Mouse (Mus musculus): ENCODE measurements around the gene Zfp882. TPM values are rescaled to one million over a fixed set of nuclear protein-coding genes. Genes with fewer than 3 reads are reported as not detected.

The Zfp882 gene
- polyA plus RNA-seq, 1 experiment from 2014 or later, result 2.2 TPM

DNA sequence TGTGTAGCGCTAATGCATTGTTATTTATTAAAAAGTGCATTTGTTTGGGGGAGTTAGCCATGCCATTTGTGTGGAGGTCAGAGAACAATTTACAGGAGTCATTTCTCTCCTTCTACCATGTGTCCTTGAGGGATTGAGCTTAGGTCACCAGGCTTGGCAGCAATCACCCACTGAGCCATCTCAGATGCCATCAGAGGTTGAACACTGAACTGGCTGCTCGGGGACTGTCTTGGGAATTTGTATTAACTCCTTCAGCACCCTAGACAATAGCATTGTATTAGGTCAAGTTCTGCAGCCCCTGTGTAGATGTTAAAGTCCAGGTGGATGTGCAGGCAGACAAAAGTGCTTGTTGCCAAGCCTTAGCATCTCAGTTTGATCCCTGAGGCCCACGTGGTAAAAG lies 55.6 kb downstream of the Zfp882 start:
- no peak overlapping the region for H3K4me3 ChIP-seq (ENCODE audit: low read depth, low read length)
- 0 out of 2 replicates have a peak, but pooled peaks cover 5% of the 10 kb centered on the region for H3K36me3 ChIP-seq (ENCODE audit: insufficient read depth, low read length)
- TF ChIP-seq EP300 (IDR thresholded peaks at IDR 0.05), result no peak
- H3K27me3 ChIP-seq (replicated peaks; ENCODE audit: insufficient read depth, low read length), result no peaks in the 10 kb centered on the region
- DNase-seq (ENCODE audit: low spot score) (no peak), ATAC-seq (no peak)
- no peak overlapping the region for H3K9ac ChIP-seq (replicated peaks; ENCODE audit: low read depth)
- H3K9me3 ChIP-seq (ENCODE audit: low read length), result no peaks in the 10 kb centered on the region
- no peak overlapping the region for H3K4me2 ChIP-seq (replicated peaks; ENCODE audit: low read depth, low read length)
- no peak overlapping the region for H3K27ac ChIP-seq (ENCODE audit: low read length)
- no peaks in the 10 kb centered on the region for H3K4me1 ChIP-seq (ENCODE audit: insufficient read depth, low read depth, low read length)
- whole genome bisulfite sequencing, result 87% methylated on average over 3 of the region's 3 CpGs

- DNase-seq (ENCODE audit: low spot score) (no peak), ATAC-seq (no peak)
- H3K9ac ChIP-seq (replicated peaks; ENCODE audit: low read depth), result no peak overlapping the region
- H3K4me1 ChIP-seq (ENCODE audit: insufficient read depth, low read depth, low read length), result no peaks in the 10 kb centered on the region
- H3K36me3 ChIP-seq (ENCODE audit: insufficient read depth, low read length), result 0 out of 2 replicates have a peak, but pooled peaks cover 5% of the 10 kb centered on the region
- TF ChIP-seq EP300 (IDR thresholded peaks at IDR 0.05), result no peak
- TF ChIP-seq CTCF (IDR thresholded peaks at IDR 0.05), result no peak
- H3K9me3 ChIP-seq (ENCODE audit: low read length), result no peaks in the 10 kb centered on the region
- no peaks in the 10 kb centered on the region for H3K27me3 ChIP-seq (replicated peaks; ENCODE audit: insufficient read depth, low read length)
- H3K4me2 ChIP-seq (replicated peaks; ENCODE audit: low read depth, low read length), result no peak overlapping the region
- no peak overlapping the region for H3K27ac ChIP-seq (ENCODE audit: low read length)
- WGBS, result 92% methylated on average over 2 of the region's 2 CpGs
- no peak overlapping the region for H3K4me3 ChIP-seq (ENCODE audit: low read depth, low read length)
Observed at GRCm38 (mm10) chr8:71965166-71965565, 56.8 kb downstream of the Zfp882 start.

Other genes starting within 250 kb of the Zfp882 start
- 0.35 and 0.46 TPM in 2 replicates for gene Unc13a, start 236.9 kb upstream of the Zfp882 start, polyA plus RNA-seq (2015; fragmentation: Nextera tagmentation; extraction: Ambion mirVana)
- 7.7 and 10.0 TPM in 2 replicates for gene Jak3, start 232.3 kb upstream of the Zfp882 start, polyA plus RNA-seq (2015; fragmentation: Nextera tagmentation; extraction: Ambion mirVana)
- 2.9 and 3.9 TPM in 2 replicates for gene Insl3, start 219.4 kb upstream of the Zfp882 start, polyA plus RNA-seq (2015; fragmentation: Nextera tagmentation; extraction: Ambion mirVana)
- 11.7 and 12.1 TPM in 2 replicates for gene B3gnt3, start 206.8 kb upstream of the Zfp882 start, polyA plus RNA-seq (2015; fragmentation: Nextera tagmentation; extraction: Ambion mirVana)
- 1.4 and 1.8 TPM in 2 replicates for gene Fcho1, start 182.9 kb upstream of the Zfp882 start, polyA plus RNA-seq (2015; fragmentation: Nextera tagmentation; extraction: Ambion mirVana)
- 3.6 and 3.9 TPM in 2 replicates for gene Zfp709, start 26.6 kb upstream of the Zfp882 start, polyA plus RNA-seq (2015; fragmentation: Nextera tagmentation; extraction: Ambion mirVana)
- 11.9 and 12.9 TPM in 2 replicates for gene Zfp617, start within 50 bp of the Zfp882 start, polyA plus RNA-seq (2015; fragmentation: Nextera tagmentation; extraction: Ambion mirVana)
- gene Zfp961, start 42.4 kb downstream of the Zfp882 start, polyA plus RNA-seq (2015; fragmentation: Nextera tagmentation; extraction: Ambion mirVana), result 12.3 and 12.8 TPM in 2 replicates
- gene Cyp4f18, start 101.0 kb downstream of the Zfp882 start, polyA plus RNA-seq (2015; fragmentation: Nextera tagmentation; extraction: Ambion mirVana), result 9.4 and 11.2 TPM in 2 replicates
- not detected in 2 replicates for gene Olfr372, start 132.6 kb downstream of the Zfp882 start, polyA plus RNA-seq (2015; fragmentation: Nextera tagmentation; extraction: Ambion mirVana)
- not detected in 2 replicates for gene Olfr373, start 174.6 kb downstream of the Zfp882 start, polyA plus RNA-seq (2015; fragmentation: Nextera tagmentation; extraction: Ambion mirVana)
- not detected in 2 replicates for gene Olfr374, start 198.4 kb downstream of the Zfp882 start, polyA plus RNA-seq (2015; fragmentation: Nextera tagmentation; extraction: Ambion mirVana)
- 585 and 648 TPM in 2 replicates for gene Tpm4, start 226.4 kb downstream of the Zfp882 start, polyA plus RNA-seq (2015; fragmentation: Nextera tagmentation; extraction: Ambion mirVana)

All from lung, postnatal 0 days (tissue).